8 mouse cellular contexts compared by ENCODE assay signal in the genomic region with DNA sequence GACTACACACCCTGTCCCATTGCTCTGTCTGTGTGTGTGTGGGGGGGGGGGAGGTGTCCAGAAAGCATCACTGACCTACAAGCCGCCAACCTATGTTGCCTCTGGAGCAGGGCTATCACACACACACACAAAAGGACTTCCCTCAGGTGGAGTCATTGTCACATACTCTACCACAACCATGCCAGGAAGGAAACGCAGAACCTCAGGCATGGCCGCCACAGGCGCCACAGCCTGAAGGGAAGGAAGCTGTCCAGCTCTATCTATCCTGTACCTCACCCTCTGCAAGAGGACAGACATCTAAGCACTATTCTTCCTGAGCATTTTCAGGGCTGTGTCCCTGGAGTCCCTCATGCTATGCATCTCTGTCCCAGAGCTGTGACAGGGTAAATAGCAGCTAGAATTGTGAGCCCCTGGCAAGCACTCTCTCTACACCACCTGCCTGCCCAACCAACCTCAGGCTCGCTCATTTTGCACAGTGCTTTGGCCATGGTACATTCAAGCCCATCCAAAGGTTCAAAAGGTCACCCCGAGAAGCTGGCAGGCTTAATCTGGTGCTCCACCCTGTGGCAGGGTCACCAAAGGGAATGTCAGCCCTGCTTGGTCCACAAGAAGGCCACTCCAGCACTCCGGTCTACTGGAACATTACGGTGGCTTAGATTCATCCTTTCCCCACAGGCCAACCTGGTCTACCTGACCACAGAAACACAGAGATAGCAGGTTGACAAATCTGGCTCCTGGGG. TPM values are rescaled to one million over a fixed set of nuclear protein-coding genes. Genes with fewer than 3 reads are reported as not detected.
DNase-seq lines count a peak whose midpoint lies in the region; ATAC-seq and TF ChIP-seq lines count a peak whose summit lies in the region.
"Had no signal": no experiment of that assay in that cellular context is flagged by ENCODE, and none has a peak within 500 bp of the region (broad histone marks: within the 10 kb centered on the region; RNA-seq: fewer than 3 reads in every experiment).

No protein-coding gene starts in this region.

- 0 out of 2 replicates have a peak, but pooled peaks cover 3% of the 10 kb centered on the region for H3K4me1 ChIP-seq in kidney, postnatal 0 days (replicated peaks; ENCODE audit: insufficient read depth, low read length)
- H3K4me1 ChIP-seq in kidney, embryonic 14.5 days (ENCODE audit: control insufficient read depth, insufficient read depth, low read length), result 0 out of 2 replicates have a peak, but pooled peaks cover 11% of the 10 kb centered on the region
- H3K4me1 ChIP-seq in midbrain, embryonic 15.5 days, result peaks cover 12% of the 10 kb centered on the region; the same call in 1 of the 2 replicates
- H3K4me1 ChIP-seq in midbrain, embryonic 16.5 days (ENCODE audit: control insufficient read depth, insufficient read depth, low read length), result no peaks in the 10 kb centered on the region; the same call in 1 of the 2 replicates
- H3K4me1 ChIP-seq in forebrain, postnatal 0 days (ENCODE audit: insufficient read depth), result 0 out of 2 replicates have a peak, but pooled peaks cover 2% of the 10 kb centered on the region

- no peak overlapping the region for H3K4me3 ChIP-seq in kidney, postnatal 0 days (replicated peaks; ENCODE audit: low read depth, low read length)
- no peak overlapping the region for H3K4me3 ChIP-seq in kidney, embryonic 14.5 days (ENCODE audit: low read length)
- H3K4me3 ChIP-seq in midbrain, embryonic 15.5 days, result no peak overlapping the region
- H3K4me3 ChIP-seq in midbrain, embryonic 16.5 days (ENCODE audit: low read depth, low read length), result no peak overlapping the region
- no peak overlapping the region for H3K4me3 ChIP-seq in forebrain, postnatal 0 days (ENCODE audit: low read depth, low read length)

- no peaks in the 10 kb centered on the region for H3K36me3 ChIP-seq in kidney, postnatal 0 days (ENCODE audit: insufficient read depth, low read length)
- H3K36me3 ChIP-seq in kidney, embryonic 14.5 days (ENCODE audit: control insufficient read depth, insufficient read depth, low read length), result no peaks in the 10 kb centered on the region
- H3K36me3 ChIP-seq in midbrain, embryonic 15.5 days (replicated peaks), result no peaks in the 10 kb centered on the region
- no peaks in the 10 kb centered on the region for H3K36me3 ChIP-seq in midbrain, embryonic 16.5 days (ENCODE audit: control insufficient read depth, insufficient read depth, low read length)
- no peaks in the 10 kb centered on the region for H3K36me3 ChIP-seq in forebrain, postnatal 0 days (ENCODE audit: insufficient read depth)

- no peak overlapping the region for H3K4me2 ChIP-seq in kidney, postnatal 0 days (ENCODE audit: low read length)
- no peak overlapping the region for H3K4me2 ChIP-seq in kidney, embryonic 14.5 days (replicated peaks; ENCODE audit: low read depth, low read length)
- H3K4me2 ChIP-seq in midbrain, embryonic 15.5 days, result no peak overlapping the region
- H3K4me2 ChIP-seq in midbrain, embryonic 16.5 days (ENCODE audit: low read length), result no peak overlapping the region
- H3K4me2 ChIP-seq in forebrain, postnatal 0 days (ENCODE audit: low read depth), result no peak overlapping the region

- peaks cover 4% of the 10 kb centered on the region for H3K27me3 ChIP-seq in kidney, postnatal 0 days (ENCODE audit: insufficient read depth, low read length)
- H3K27me3 ChIP-seq in kidney, embryonic 14.5 days (ENCODE audit: control insufficient read depth, insufficient read depth, low read length), result peaks cover 10% of the 10 kb centered on the region
- peaks cover 10% of the 10 kb centered on the region for H3K27me3 ChIP-seq in midbrain, embryonic 15.5 days (replicated peaks)
- H3K27me3 ChIP-seq in midbrain, embryonic 16.5 days (ENCODE audit: control insufficient read depth, insufficient read depth, low read depth, low read length), result peaks cover 6% of the 10 kb centered on the region
- no peaks in the 10 kb centered on the region for H3K27me3 ChIP-seq in forebrain, postnatal 0 days (ENCODE audit: insufficient read depth, low read length)

- ATAC-seq in kidney, postnatal 0 days (replicated peaks; ENCODE audit: low FRiP score, low read depth), result no peak
- no peak for ATAC-seq in kidney, embryonic 14.5 days (ENCODE audit: low FRiP score, low TSS enrichment)
- ATAC-seq in midbrain, embryonic 15.5 days (replicated peaks), result no peak
- ATAC-seq in midbrain, embryonic 16.5 days, result no peak
- no peak for ATAC-seq in forebrain, postnatal 0 days

- peak; percentile 32; the same call in 1 of the 2 replicates for TF ChIP-seq CTCF in kidney, postnatal 0 days (IDR thresholded peaks at IDR 0.05; ENCODE audit: low read depth)
- no peak for TF ChIP-seq CTCF in forebrain, postnatal 0 days (IDR thresholded peaks at IDR 0.05; ENCODE audit: low read depth)

- 75% methylated on average over 8 of the region's 8 CpGs for WGBS in kidney, postnatal 0 days
- 81% methylated on average over 8 of the region's 8 CpGs for WGBS in kidney, embryonic 14.5 days
- 75% methylated on average over 8 of the region's 8 CpGs for WGBS in midbrain, embryonic 15.5 days
- 71% methylated on average over 8 of the region's 8 CpGs for whole genome bisulfite sequencing in midbrain, embryonic 16.5 days
- 69% methylated on average over 8 of the region's 8 CpGs for WGBS in forebrain, postnatal 0 days

- H3K27ac ChIP-seq in kidney, postnatal 0 days, result no peak overlapping the region
- no peak overlapping the region for H3K27ac ChIP-seq in kidney, embryonic 14.5 days (ENCODE audit: low read depth, low read length)
- 0 out of 2 replicates have a peak overlapping the region, but pooled peaks have one; percentile 12 for H3K27ac ChIP-seq in midbrain, embryonic 15.5 days
- no peak overlapping the region for H3K27ac ChIP-seq in midbrain, embryonic 16.5 days (ENCODE audit: low read length)
- H3K27ac ChIP-seq in forebrain, postnatal 0 days (ENCODE audit: low read depth, low read length), result peak overlapping the region; percentile 35; the same call in 1 of the 2 replicates

- no peak for DNase-seq in kidney, postnatal 0 days (ENCODE audit: low spot score)
- no peak for DNase-seq in forebrain, postnatal 0 days
- no peak for DNase-seq in adrenal gland, postnatal 36 days
- DNase-seq in adrenal gland, postnatal 25 days, result no peak
- DNase-seq: cerebellum, adult 18-20 months had no signal

- H3K9ac ChIP-seq in kidney, postnatal 0 days (ENCODE audit: low read depth, low read length), result no peak overlapping the region
- H3K9ac ChIP-seq in kidney, embryonic 14.5 days (ENCODE audit: low read depth, low read length), result no peak overlapping the region
- H3K9ac ChIP-seq in midbrain, embryonic 15.5 days, result no peak overlapping the region
- H3K9ac ChIP-seq in midbrain, embryonic 16.5 days (ENCODE audit: low read depth, low read length), result no peak overlapping the region
- no peak overlapping the region for H3K9ac ChIP-seq in forebrain, postnatal 0 days

- no peaks in the 10 kb centered on the region for H3K9me3 ChIP-seq in kidney, postnatal 0 days (replicated peaks; ENCODE audit: low read length)
- no peaks in the 10 kb centered on the region for H3K9me3 ChIP-seq in kidney, embryonic 14.5 days (ENCODE audit: control insufficient read depth, low read length)
- no peaks in the 10 kb centered on the region for H3K9me3 ChIP-seq in midbrain, embryonic 15.5 days
- no peaks in the 10 kb centered on the region for H3K9me3 ChIP-seq in midbrain, embryonic 16.5 days (replicated peaks; ENCODE audit: control insufficient read depth, low read length, poor library complexity, severe bottlenecking)
- no peaks in the 10 kb centered on the region for H3K9me3 ChIP-seq in forebrain, postnatal 0 days (ENCODE audit: low read length)

RNA-seq across cellular contexts. Expression of a gene that starts 12.1 kb away (rescaled TPM):
- polyA plus RNA-seq in kidney, postnatal 0 days (2015; fragmentation: Nextera tagmentation; extraction: Ambion mirVana), result 24.9 and 26.3 TPM in 2 replicates
- polyA plus RNA-seq in kidney, embryonic 14.5 days (2014; fragmentation: Nextera tagmentation; extraction: Ambion mirVana), result 10.8 and 15.1 TPM in 2 replicates
- polyA plus RNA-seq in midbrain, embryonic 15.5 days (2015; fragmentation: Nextera tagmentation; extraction: Ambion mirVana), result 33.2 and 35.0 TPM in 2 replicates
- 22.6 and 25.3 TPM in 2 replicates for polyA plus RNA-seq in midbrain, embryonic 16.5 days (2015; fragmentation: Nextera tagmentation; extraction: Ambion mirVana)
- total RNA-seq in forebrain, postnatal 0 days (2014; rRNA removed), result 59.3 and 67.3 TPM in 2 replicates
- 54.0 and 68.4 TPM in 2 replicates for polyA plus RNA-seq in forebrain, postnatal 0 days (2015; fragmentation: Nextera tagmentation; extraction: Ambion mirVana)
- total RNA-seq in adrenal gland, postnatal 36 days (2021), result under 1 TPM; 0.49 to 0.96 TPM
- 0.55 and 1.2 TPM in 2 replicates for total RNA-seq in adrenal gland, postnatal 25 days (2021)

Comparison
In these comparisons a context has a peak if more than half of its experiments do, and no peak if none do; other contexts are left out.
1. H3K27ac ChIP-seq: peak in midbrain, embryonic 15.5 days (single experiment) and forebrain, postnatal 0 days (single experiment); none in kidney, postnatal 0 days (single experiment), kidney, embryonic 14.5 days (single experiment) and midbrain, embryonic 16.5 days (single experiment).